Mouse (Mus musculus): Measurements from ENCODE around the gene Tut4.

Gene Tut4

DNA sequence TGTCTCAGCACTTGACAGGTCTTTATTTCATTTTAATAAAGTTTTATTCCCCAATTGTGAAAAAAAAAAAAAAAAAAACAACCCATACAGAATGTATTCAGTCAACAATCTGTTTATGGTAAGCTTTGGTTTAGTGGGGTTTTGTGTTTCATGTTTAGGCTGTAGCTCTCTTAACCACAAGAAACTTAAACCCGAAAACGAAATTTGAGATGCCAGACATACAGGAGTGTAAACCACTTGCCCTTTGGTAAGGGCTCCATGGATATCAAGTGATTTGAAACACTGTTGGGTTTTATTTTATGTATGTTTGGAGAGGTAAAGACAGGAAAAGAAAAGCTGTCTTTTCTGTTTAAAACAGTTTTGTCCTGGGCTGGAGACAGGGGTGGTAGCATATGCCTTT is 80.5 kb downstream of the Tut4 start:
- no peak for DNase-seq

DNA sequence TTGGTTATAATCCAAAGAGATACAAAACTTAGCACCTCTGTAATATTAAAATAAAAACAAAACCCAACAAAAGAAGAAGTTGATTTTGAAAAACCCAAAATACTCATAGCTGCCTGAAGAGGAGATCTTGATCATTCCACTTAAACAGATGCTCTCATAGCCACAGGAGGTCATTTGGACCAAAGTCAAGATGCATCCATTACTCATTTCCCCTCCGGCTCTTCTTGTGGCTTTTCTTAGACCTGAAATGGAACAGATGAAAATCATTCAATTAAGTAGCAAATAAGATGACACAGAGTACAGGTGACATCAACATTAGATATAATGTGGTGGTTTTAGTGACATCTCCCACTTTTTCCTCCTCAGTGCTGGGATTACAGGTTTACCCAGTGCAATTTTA is 105.8 kb downstream of the Tut4 start:
- no peak for DNase-seq

DNA sequence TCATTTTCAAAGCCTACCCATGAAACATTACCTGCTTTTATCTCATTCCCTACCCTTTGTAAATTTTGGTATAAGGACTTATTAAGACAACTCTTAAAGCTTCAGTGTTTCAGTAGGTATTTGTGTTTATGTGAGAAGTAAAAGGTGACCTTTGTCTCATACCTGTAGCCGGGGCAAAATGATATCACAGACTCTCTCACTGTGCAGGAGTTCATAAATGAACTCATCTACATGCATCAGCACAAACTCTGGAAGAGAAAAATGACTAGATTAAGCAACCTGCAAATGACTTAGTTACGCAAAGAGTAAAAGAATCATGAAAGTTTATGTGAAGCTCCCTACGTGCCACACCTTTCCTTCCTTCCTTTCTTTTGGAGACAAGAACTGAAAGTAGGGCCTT is 113.4 kb downstream of the Tut4 start:
- no peak for DNase-seq

DNA sequence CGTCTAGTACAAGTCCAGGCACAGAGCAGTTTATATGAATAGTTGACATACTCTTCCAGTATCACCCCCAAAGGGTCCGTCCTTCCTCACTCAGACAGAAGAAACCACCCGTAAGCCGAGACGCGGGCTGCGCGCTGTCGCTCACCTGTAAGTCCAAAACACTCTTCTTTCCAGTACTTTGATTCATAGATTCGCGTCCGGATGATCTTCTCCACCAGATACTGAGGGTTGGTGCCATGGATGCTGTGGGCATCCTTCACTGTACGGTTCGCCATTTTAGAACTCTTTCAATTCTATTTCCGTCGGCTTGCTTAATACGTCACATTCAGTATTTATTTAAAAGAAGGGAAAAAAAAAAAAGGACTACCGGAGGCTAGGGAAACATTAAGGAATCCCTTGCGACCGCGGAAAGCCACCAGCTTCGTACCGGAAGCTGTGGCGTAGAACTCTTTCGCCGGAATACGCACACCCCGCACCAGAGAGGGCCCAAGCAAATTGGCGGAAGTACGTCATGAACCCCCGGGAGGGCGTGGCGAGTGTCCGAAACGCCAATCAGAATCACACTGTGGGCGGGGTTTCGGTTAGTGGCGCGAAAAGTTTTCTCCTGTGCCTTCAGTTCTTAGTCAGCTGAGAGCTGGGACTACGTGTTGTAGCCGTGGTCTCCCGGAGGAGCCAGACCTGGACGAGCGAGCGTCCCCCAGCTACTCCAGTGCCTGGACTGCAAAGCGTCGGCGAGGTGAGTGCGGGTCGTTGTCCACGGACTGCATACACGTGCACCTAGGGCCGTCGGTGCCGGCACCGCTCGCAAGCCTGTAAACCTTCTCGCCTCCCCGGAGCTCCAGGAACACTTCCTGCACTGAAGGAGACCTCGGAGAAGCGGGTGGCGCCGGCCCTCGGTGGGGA is 119.9 kb downstream of the Tut4 start, which contains the start of the genes Prpf38a and Orc1:
TSS of gene Prpf38a (minus strand) at position 497 of the 903 bp plus-strand sequence.
TSS of gene Orc1 (plus strand) at position 584 of the 903 bp plus-strand sequence.
- DNase-seq, result peak; percentile 97

DNA sequence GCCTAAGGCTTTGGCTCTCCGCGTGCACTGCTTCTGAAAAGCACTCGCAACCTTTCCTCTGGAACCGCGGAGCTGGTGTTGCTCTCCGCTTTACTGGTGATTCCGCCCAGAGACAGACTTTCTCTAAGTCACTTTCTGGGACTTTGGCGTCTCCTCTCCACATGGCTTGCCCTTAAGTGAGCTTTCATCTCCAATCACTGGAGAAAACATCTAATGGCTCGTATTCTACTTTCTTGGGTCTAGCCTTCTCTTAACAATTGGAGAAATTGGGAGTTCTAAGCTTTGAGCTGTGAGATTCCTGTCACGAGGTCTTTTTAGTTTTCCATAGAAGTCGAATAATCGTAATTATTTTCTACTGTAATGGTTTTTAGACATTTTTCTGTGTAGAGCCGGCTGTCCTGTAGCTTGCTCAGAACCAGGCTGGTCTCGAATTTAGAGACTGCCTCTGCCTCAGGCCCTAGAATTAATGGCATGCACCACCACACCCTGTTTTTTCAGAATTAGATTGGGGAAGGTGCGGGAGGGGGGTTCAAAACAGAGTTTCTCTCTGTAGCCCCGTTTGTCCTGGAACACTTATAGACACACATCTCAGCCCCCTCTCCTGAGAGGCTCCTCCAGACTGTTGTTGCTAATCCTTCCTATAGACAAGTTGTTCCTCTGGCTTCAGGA is 120.7 kb downstream of the Tut4 start:
- no peak for DNase-seq

DNA sequence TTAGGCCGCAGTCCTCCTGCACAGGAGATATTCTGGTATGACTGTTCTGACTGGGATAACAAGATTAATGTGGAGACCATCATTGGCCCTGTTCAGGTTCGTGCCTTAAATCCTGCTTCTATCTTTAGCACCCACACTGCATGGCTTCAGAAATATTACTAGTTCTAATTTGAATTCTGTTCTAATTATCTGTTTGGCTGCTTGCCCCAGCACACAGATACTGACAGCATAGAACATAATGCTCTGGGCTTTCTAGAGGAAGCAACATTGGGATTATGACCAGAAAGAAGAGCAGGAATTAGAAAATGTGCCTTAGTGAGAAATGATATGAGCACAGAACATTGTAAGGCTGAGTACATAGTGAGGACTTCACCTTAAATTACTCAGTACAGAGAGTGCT is 134.2 kb downstream of the Tut4 start:
- DNase-seq, result no peak

DNA sequence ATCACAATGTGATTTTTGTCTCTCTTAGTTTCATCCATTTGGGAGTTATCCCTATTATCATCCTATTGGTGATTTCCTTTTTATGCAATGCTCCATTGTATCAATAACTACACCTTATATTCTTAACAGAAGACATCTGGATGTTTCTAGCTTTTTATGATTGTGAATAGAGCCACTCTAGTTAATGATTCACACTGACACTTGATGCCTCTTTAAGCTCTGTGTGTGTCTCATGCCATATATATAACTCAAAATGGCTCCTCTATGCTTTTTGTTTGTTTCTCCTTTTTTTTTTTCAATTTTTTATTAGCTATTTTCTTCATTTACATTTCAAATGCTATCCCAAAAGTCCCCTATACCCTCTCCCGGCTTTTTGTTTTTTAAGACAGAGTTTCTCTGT is 136.6 kb downstream of the Tut4 start:
- no peak for DNase-seq

DNA sequence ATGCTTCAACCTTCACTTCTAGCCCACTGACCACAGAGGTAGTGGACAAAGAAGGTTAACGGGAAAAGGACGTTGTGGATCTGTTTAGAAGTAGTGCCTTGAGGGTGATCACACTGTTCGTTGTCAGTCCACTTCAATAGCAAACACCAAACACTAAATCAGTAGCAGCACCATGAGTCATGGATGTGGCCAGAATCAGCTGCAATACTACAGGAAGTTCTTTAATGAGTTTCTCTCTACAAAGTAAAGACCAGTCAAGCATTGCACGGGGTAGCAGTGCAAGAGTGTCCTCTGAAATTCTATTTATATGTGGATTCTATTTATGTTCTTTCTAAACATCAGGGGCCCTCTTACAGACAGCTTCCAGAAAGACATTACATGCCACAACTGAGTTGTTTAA is 139.1 kb downstream of the Tut4 start:
- DNase-seq, result no peak

DNA sequence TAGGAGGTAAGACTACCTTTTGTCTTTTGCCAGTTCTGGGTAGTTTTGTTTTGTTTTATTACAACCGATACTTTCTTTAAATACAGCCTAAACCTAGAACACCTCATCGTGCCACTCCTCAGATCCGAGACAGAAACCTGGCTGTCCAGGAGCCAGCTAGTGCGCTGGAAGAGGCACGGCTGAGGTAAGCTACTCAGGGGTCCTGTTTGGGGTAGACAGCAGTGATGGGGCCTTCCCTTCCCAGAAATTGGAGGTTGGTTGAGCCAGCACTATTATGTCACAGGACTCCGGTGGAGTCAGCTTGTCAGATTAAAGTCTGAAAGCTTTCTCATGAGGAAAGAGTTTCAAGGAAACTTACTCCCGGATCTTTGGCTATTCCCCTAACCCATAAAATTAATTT is 142.6 kb downstream of the Tut4 start:
- no peak for DNase-seq

DNA sequence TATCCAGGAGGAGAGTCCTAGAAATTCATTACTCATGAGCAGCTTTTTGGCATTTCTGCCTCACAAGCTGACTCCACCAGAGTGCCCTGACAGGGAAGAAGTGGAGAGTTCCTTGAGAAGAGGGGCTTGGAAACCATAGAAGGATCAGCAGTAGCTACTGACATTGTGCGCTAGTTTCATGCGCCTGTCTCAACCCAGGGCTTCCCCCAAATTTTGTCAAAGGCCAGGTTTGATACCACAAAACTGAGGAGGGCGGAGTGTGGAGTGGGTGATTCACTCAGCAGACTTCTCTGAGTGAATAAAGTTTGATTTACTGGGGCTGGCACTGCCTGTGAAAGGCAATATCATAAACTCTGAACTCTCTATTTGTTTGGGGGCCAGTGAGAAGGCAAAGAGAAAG is 149.4 kb downstream of the Tut4 start:
- no peak for DNase-seq

Data from right cerebral cortex, postnatal 25 days (tissue).